Mouse (Mus musculus): ENCODE data around the gene Caprin1.

DNA sequence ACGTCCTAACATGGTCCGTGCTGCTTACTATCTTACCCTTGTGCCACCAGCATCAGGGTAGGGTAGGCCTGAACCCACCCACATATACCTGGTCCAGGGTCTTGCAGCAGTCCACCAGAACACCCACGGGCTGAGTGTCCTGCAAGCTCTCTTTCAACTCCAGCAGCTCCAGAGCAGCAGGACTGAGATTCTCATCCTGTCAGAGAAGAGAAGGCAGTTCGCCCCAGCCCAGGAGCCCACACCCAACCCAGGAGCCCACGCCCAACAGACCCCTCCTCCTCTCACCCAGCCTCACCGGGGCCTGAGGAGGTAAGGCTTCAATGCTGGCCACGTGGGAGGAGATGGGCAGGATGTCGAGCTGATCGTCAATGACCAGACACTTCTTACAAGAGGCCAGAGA is 49.6 kb downstream of the Caprin1 start:
- TF ChIP-seq POLR2A (IDR thresholded peaks at IDR 0.05; ENCODE audit: extremely low read depth, insufficient read depth, low read length), result no peak
- TF ChIP-seq CTCF (IDR thresholded peaks at IDR 0.05; ENCODE audit: low read depth, low read length), result no peak
